Mouse (Mus musculus) ES-E14 (cell line): ENCODE results near the gene Scaf11.

Experiments
- CHD2 ChIP-seq: IDR thresholded peaks from 2 replicates; pipeline ENCODE4 v1.6.1; 2014; ENCODE audit warnings: mild to moderate bottlenecking, low read depth, low read length, inconsistent platforms
- ZNF384 ChIP-seq: IDR thresholded peaks from 2 replicates; pipeline ENCODE4 v1.6.1; 2012; ENCODE audit warnings: low read depth, low read length, inconsistent platforms

- TF ChIP-seq ZNF384 (no peak), CHD2 (no peak)
Observed at GRCm38 (mm10) chr15:96419920-96420319, 40.7 kb downstream of the Scaf11 start.
